Mouse (Mus musculus) G1E (cell line): Measurements from ENCODE around the gene Eml1. TPM values are rescaled to one million over a fixed set of nuclear protein-coding genes. Genes with fewer than 3 reads are reported as not detected.

Experiments
- ATAC-seq: 2 replicates; pipeline ENCODE4 v1.8.0; 2016; ENCODE audit warnings: mild to moderate bottlenecking; ENCODE audit not compliant: insufficient number of reproducible peaks, poor library complexity, low FRiP score, severe bottlenecking; ENCODE audit errors: extremely low read depth
- DNase-seq: peaks from one replicate; pipeline ENCODE4 v3.0.0; 2012; ENCODE audit warnings: low spot score
- H3K27me3 ChIP-seq: 2 replicates; pipeline ENCODE4 v1.6.1; 2012; ENCODE audit warnings: mild to moderate bottlenecking, low read length, inconsistent platforms; ENCODE audit not compliant: insufficient read depth
- H3K36me3 ChIP-seq: replicated peaks from 2 replicates; pipeline ENCODE3; 2012; ENCODE audit warnings: mild to moderate bottlenecking, inconsistent platforms
- H3K4me1 ChIP-seq: 2 replicates; pipeline ENCODE4 v1.6.1; 2012; ENCODE audit warnings: low read depth, low read length, inconsistent platforms, mixed read lengths; ENCODE audit not compliant: insufficient read depth
- H3K4me3 ChIP-seq: 2 replicates; pipeline ENCODE4 v1.5.1; 2012; ENCODE audit warnings: low read depth, mild to moderate bottlenecking, inconsistent platforms, low read length, moderate library complexity, mixed read lengths
- H3K9me3 ChIP-seq: replicated peaks from 2 replicates; pipeline ENCODE4 v1.6.1; 2012; ENCODE audit warnings: inconsistent platforms
- CTCF ChIP-seq: IDR thresholded peaks from 2 replicates; pipeline ENCODE4 v1.5.1; 2012; ENCODE audit warnings: low read depth, low read length, inconsistent platforms, mixed read lengths
- GATA1 ChIP-seq: IDR thresholded peaks from 2 replicates; pipeline ENCODE4 v1.6.1; 2012; ENCODE audit warnings: borderline replicate concordance, low read length, inconsistent platforms, mixed read lengths
- GATA2 ChIP-seq: IDR thresholded peaks from 2 replicates; pipeline ENCODE4 v1.6.1; 2012; ENCODE audit warnings: low read depth, low read length, inconsistent platforms, borderline replicate concordance
- POLR2AphosphoS5 ChIP-seq: IDR thresholded peaks from 2 replicates; pipeline ENCODE4 v1.6.1; 2012; ENCODE audit warnings: low read depth, low read length, inconsistent platforms; ENCODE audit not compliant: insufficient replicate concordance
- TAL1 ChIP-seq: conservative IDR thresholded peaks from 2 replicates; pipeline ENCODE4 v1.6.1; 2012; ENCODE audit warnings: low read depth, low read length, inconsistent platforms, mixed read lengths
- polyA plus RNA-seq: library from polyadenylated mRNA; stranded (reverse); fragments of >175 nt; gene quantifications from 2 replicates; pipeline ENCODE4 v1.2.3, GENCODE M21; 2012
- total RNA-seq, 2 experiments: library from RNA; stranded (forward) in 1 of 2; stranded (reverse) in 1 of 2; fragments of 200-1000 nt in 1 of 2; fragments of >200 nt in 1 of 2; fragmentation: Nextera tagmentation in 1 of 2; gene quantifications; 2 replicates each; pipeline ENCODE4 v1.2.3; 2014 to 2017

Gene Eml1
- total and polyA plus RNA-seq, 3 experiments: 0.05 TPM; not detected in 2

GRCm38 (mm10) chr12:108510571-108510970, 139.8 kb downstream of the Eml1 start:
- no peak for DNase-seq
- H3K4me1 ChIP-seq: no peaks in the 10 kb centered on the region
- H3K9me3 ChIP-seq: peaks cover 81% of the 10 kb centered on the region
- ATAC-seq: no peak
- H3K4me3 ChIP-seq: no peak overlapping the region
- no peaks in the 10 kb centered on the region for H3K27me3 ChIP-seq
- TF ChIP-seq GATA2 (no peak), POLR2AphosphoS5 (no peak), GATA1 (no peak), CTCF (no peak), TAL1 (no peak)
- no peaks in the 10 kb centered on the region for H3K36me3 ChIP-seq

GRCm38 (mm10) chr12:108511009-108511408, 140.3 kb downstream of the Eml1 start:
- H3K9me3 ChIP-seq: peaks cover 83% of the 10 kb centered on the region
- H3K27me3 ChIP-seq: no peaks in the 10 kb centered on the region
- ATAC-seq: no peak
- no peaks in the 10 kb centered on the region for H3K4me1 ChIP-seq
- DNase-seq: no peak
- H3K36me3 ChIP-seq: no peaks in the 10 kb centered on the region
- H3K4me3 ChIP-seq: no peak overlapping the region
- TF ChIP-seq GATA2 (no peak), CTCF (no peak), TAL1 (no peak), GATA1 (no peak), POLR2AphosphoS5 (no peak)

GRCm38 (mm10) chr12:108515464-108515863, 144.7 kb downstream of the Eml1 start:
- Histone ChIP-seq H3K4me3 (no peak overlapping the region), H3K27me3 (no peaks in the 10 kb centered on the region; the same call in 1 of the 2 replicates), H3K9me3 (peaks cover 85% of the 10 kb centered on the region), H3K36me3 (no peaks in the 10 kb centered on the region), H3K4me1 (no peaks in the 10 kb centered on the region)
- DNase-seq: no peak
- TF ChIP-seq POLR2AphosphoS5 (no peak), GATA2 (no peak), CTCF (no peak), GATA1 (no peak), TAL1 (no peak)
- no peak for ATAC-seq

GRCm38 (mm10) chr12:108519374-108519773, 148.6 kb downstream of the Eml1 start:
- Histone ChIP-seq H3K36me3 (no peaks in the 10 kb centered on the region), H3K4me1 (no peaks in the 10 kb centered on the region), H3K4me3 (no peak overlapping the region), H3K9me3 (peaks cover 68% of the 10 kb centered on the region), H3K27me3 (no peaks in the 10 kb centered on the region; the same call in 1 of the 2 replicates)
- ATAC-seq (no peak), DNase-seq (no peak)
- no peak for TF ChIP-seq GATA2
- no peak for TF ChIP-seq GATA1
- no peak for TF ChIP-seq POLR2AphosphoS5
- TF ChIP-seq TAL1: no peak
- TF ChIP-seq CTCF: no peak

- Histone ChIP-seq H3K9me3 (peaks cover 75% of the 10 kb centered on the region), H3K4me1 (no peaks in the 10 kb centered on the region), H3K36me3 (no peaks in the 10 kb centered on the region), H3K27me3 (no peaks in the 10 kb centered on the region; the same call in 1 of the 2 replicates), H3K4me3 (no peak overlapping the region)
- ATAC-seq (no peak), DNase-seq (no peak)
- TF ChIP-seq CTCF (0 out of 2 replicates have a peak, but pooled peaks have one; percentile 7), POLR2AphosphoS5 (no peak)
These were observed 158.5 kb downstream of the Eml1 start for GRCm38 (mm10) chr12:108529214-108529613.

GRCm38 (mm10) chr12:108534484-108534883, 163.7 kb downstream of the Eml1 start:
- Histone ChIP-seq H3K4me3 (no peak overlapping the region), H3K4me1 (no peaks in the 10 kb centered on the region), H3K27me3 (no peaks in the 10 kb centered on the region), H3K9me3 (peaks cover 88% of the 10 kb centered on the region), H3K36me3 (no peaks in the 10 kb centered on the region)
- TF ChIP-seq GATA1: no peak
- no peak for TF ChIP-seq GATA2
- TF ChIP-seq CTCF: no peak
- no peak for TF ChIP-seq POLR2AphosphoS5
- no peak for TF ChIP-seq TAL1
- ATAC-seq: no peak
- DNase-seq: no peak

- Histone ChIP-seq H3K9me3 (peaks cover 82% of the 10 kb centered on the region), H3K4me1 (no peaks in the 10 kb centered on the region), H3K27me3 (no peaks in the 10 kb centered on the region), H3K36me3 (no peaks in the 10 kb centered on the region), H3K4me3 (no peak overlapping the region)
- DNase-seq (no peak), ATAC-seq (no peak)
- TF ChIP-seq GATA2 (no peak), POLR2AphosphoS5 (no peak), CTCF (no peak), TAL1 (no peak), GATA1 (no peak)
These were observed 165.7 kb downstream of the Eml1 start for GRCm38 (mm10) chr12:108536461-108536860.
